Mouse (Mus musculus): ENCODE measurements around the gene Bend3.
A peak's percentile ranks its signal among the peaks of the same experiment; 100 is the strongest.

Gene Bend3

GRCm38 (mm10) chr10:43538831-43539230, 60.2 kb downstream of the Bend3 start:
- DNase-seq, result peak; percentile 48

- DNase-seq, result peak; percentile 18
Observed at GRCm38 (mm10) chr10:43539746-43540310, 61.2 kb downstream of the Bend3 start.

- DNase-seq, result peak; percentile 97
Observed at GRCm38 (mm10) chr10:43540442-43541152, 62.0 kb downstream of the Bend3 start, which contains the start of gene 1700021F05Rik. Gene 1700021F05Rik, minus strand, starts transcription at chr10:43540994.

GRCm38 (mm10) chr10:43541153-43541544, 62.5 kb downstream of the Bend3 start:
- no peak for DNase-seq

GRCm38 (mm10) chr10:43549411-43549810, 70.8 kb downstream of the Bend3 start:
- no peak for DNase-seq

GRCm38 (mm10) chr10:43550923-43551322, 72.3 kb downstream of the Bend3 start:
- DNase-seq, result no peak

GRCm38 (mm10) chr10:43551388-43551787, 72.8 kb downstream of the Bend3 start:
- no peak for DNase-seq

- no peak for DNase-seq
Observed at GRCm38 (mm10) chr10:43557630-43558165, 79.1 kb downstream of the Bend3 start.

- no peak for DNase-seq
Observed at GRCm38 (mm10) chr10:43559313-43559712, 80.7 kb downstream of the Bend3 start.

GRCm38 (mm10) chr10:43560765-43561164, 82.1 kb downstream of the Bend3 start:
- DNase-seq, result no peak

- DNase-seq, result no peak
Observed at GRCm38 (mm10) chr10:43561311-43561710, 82.7 kb downstream of the Bend3 start.

Measured in kidney, postnatal 14 days (tissue).